Mouse (Mus musculus) liver, embryonic 13.5 days (tissue): Measurements from ENCODE around the gene Cox5b. TPM values are rescaled to one million over a fixed set of nuclear protein-coding genes. Genes with fewer than 3 reads are reported as not detected.

Experiments used
- ATAC-seq: fragments of 200-750 bp; cut with Nextera tagmentation; 2 replicates; pipeline ENCODE4 v1.8.0; 2017; ENCODE audit warnings: low read depth, mild to moderate bottlenecking, moderate number of reproducible peaks, moderate library complexity
- DNase-seq: peaks from one replicate; pipeline ENCODE4 v3.0.0; 2022
- H3K27ac ChIP-seq: fragments of 300-500 bp; sonication (generic); 2 replicates; pipeline ENCODE4 v1.5.1; 2015; ENCODE audit warnings: moderate library complexity, mild to moderate bottlenecking, inconsistent platforms
- H3K27me3 ChIP-seq: fragments of 300-500 bp; sonication (generic); 2 replicates; pipeline ENCODE4 v1.6.1; 2015; ENCODE audit warnings: mild to moderate bottlenecking, inconsistent platforms
- H3K36me3 ChIP-seq: fragments of 300-500 bp; sonication (generic); 2 replicates; pipeline ENCODE4 v1.6.1; 2015; ENCODE audit warnings: mild to moderate bottlenecking, inconsistent platforms
- H3K4me1 ChIP-seq: fragments of 300-500 bp; sonication (generic); replicated peaks from 2 replicates; pipeline ENCODE4 v1.6.1; 2015; ENCODE audit warnings: inconsistent platforms
- H3K4me2 ChIP-seq: fragments of 300-500 bp; sonication (generic); 2 replicates; pipeline ENCODE4 v1.6.1; 2015; ENCODE audit warnings: inconsistent platforms, mild to moderate bottlenecking, moderate library complexity
- H3K4me3 ChIP-seq: fragments of 300-500 bp; sonication (generic); replicated peaks from 2 replicates; pipeline ENCODE4 v1.5.1; 2015; ENCODE audit warnings: mild to moderate bottlenecking, inconsistent platforms
- H3K9ac ChIP-seq: fragments of 300-500 bp; sonication (generic); 2 replicates; pipeline ENCODE4 v1.6.1; 2015; ENCODE audit warnings: mild to moderate bottlenecking, inconsistent platforms
- H3K9me3 ChIP-seq: fragments of 300-500 bp; sonication (generic); replicated peaks from 2 replicates; pipeline ENCODE4 v1.6.1; 2016; ENCODE audit warnings: inconsistent platforms
- WGBS: fragments of 180-500 bp; shearing (Covaris S2); methylation state at CpG from one replicate; pipeline ENCODE4 v1.1.7; 2015; ENCODE audit not compliant: insufficient replicate concordance; 5-methylcytosine and 5-hydroxymethylcytosine counted together
- polyA plus RNA-seq: library from polyadenylated mRNA; unstranded; fragments of >200 nt; fragmentation: Nextera tagmentation; extraction: Ambion mirVana; gene quantifications from 2 replicates; pipeline ENCODE4 v1.2.1, GENCODE M21; 2015

Cox5b gene
- polyA plus RNA-seq = 499 and 526 TPM in 2 replicates

DNA sequence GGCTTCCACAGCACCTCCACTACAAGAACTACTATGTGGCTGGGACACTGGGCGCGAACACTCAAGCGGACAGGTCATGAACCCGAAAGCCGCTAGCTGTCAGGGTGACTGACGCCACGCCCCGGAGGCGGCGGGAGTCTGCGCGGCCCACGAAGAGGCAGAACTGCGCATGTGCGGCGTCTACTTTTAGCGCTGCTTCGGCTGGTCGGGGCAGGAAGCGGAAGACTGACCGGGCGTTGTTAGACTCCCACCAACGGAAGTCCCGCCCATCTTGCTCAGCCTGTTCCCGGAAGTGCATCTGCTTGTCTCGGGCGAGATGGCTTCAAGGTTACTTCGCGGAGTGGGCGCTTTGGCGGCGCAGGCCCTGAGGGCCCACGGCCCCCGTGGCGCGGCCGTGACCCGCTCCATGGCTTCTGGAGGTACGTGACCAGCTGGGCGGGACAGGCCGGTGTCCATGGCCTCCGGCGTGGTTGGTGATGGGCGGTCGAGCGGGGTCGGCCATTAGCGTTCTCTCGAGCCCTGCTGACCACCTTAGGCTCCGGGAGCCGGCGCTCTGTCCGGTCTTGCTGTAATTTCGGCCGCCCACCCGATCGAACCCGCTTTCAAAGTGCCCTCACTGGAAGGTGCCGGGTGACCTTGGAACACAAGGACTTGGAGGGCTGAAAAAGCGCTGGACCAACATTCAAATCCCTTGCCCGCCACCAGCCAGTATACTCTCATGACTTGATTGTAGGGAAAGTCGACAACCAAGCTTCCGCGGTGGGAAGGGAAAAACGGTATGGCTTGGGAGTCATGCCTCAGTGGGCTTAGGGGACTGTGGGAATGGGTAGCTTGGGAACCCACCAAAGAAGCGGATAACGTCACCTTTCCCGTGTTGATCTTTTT is at the start of gene Cox5b:
Gene Cox5b, plus strand, starts transcription at position 179 of the 885 bp plus-strand sequence.
- H3K9me3 ChIP-seq = no peaks in the 10 kb centered on the region
- H3K27me3 ChIP-seq = no peaks in the 10 kb centered on the region
- peak within 1 kb of the TSS; percentile 90 for H3K4me3 ChIP-seq
- H3K36me3 ChIP-seq = peaks cover 25% of the 10 kb centered on the region
- DNase-seq (peak; percentile 99), ATAC-seq (peak; percentile 95)
- under 1% methylated on average over 68 of the region's 68 CpGs for WGBS
- peak within 1 kb of the TSS; percentile 58 for H3K27ac ChIP-seq
- H3K4me1 ChIP-seq = peaks cover 18% of the 10 kb centered on the region
- peak within 1 kb of the TSS; percentile 85 for H3K4me2 ChIP-seq
- peak within 1 kb of the TSS; percentile 90 for H3K9ac ChIP-seq

DNA sequence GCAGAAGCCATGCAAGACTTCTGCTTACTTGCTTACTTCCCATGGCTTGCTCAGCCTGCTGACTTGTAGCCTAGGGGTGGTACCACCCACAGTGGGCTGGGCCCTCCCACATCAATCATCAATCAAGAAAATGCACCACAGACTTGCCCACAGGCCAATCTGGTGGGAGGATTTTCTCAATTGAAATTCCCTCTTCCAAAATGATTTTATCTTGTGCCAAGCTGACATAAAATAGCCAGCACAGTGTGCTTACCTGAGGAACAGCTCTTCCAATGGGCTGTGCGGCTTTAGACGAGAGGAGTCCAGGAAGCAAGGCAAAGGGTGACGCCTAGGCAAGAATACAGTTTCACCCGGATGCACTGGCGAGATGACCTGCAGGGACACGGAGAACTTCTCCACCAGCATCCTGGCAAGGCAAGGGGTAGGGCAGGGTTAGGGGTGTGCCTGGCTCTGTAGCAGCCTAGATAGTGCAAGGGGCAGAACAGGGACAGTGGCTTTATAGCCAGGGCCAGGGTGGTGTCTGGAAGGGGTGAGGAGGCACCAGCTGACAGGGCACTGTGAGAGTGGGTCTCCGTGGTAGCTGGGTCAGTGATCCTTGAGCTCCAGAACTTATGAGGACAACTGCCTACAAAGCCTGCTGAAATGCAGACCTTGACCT is 47.2 kb upstream of the Cox5b start:
- peaks cover 24% of the 10 kb centered on the region for H3K4me1 ChIP-seq
- peak; percentile 76 for ATAC-seq
- H3K27me3 ChIP-seq = peaks cover 6% of the 10 kb centered on the region; the same call in 1 of the 2 replicates
- H3K4me3 ChIP-seq = no peak overlapping the region
- WGBS = 64% methylated on average over 7 of the region's 7 CpGs
- DNase-seq = no peak
- H3K27ac ChIP-seq = no peak overlapping the region
- no peaks in the 10 kb centered on the region for H3K36me3 ChIP-seq
- H3K4me2 ChIP-seq = no peak overlapping the region
- H3K9me3 ChIP-seq = no peaks in the 10 kb centered on the region
- H3K9ac ChIP-seq = no peak overlapping the region

DNA sequence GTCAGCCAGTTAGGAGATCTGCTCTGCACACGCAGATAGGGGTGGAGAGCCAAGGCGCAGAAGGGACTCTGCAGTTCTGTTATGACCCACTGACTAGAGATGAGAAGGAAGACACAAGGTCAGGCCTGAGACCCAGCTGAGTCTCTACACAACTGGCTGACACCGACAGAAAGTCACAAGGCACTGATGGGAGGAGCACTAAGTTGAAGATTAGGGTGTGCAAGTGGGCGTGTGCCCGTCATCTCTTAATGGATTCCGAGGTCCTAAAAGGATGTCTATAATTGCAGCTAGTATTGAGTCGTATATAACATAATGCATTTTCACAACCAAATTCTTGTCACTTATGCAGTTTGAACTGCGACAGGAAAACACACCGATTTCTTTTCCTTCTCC is 46.6 kb upstream of the Cox5b start:
- 0 out of 2 replicates have a peak, but pooled peaks have one; percentile 31 for ATAC-seq
- Histone ChIP-seq H3K27ac (no peak overlapping the region), H3K4me1 (peaks cover 24% of the 10 kb centered on the region), H3K27me3 (peaks cover 6% of the 10 kb centered on the region; the same call in 1 of the 2 replicates), H3K36me3 (no peaks in the 10 kb centered on the region), H3K4me2 (no peak overlapping the region), H3K9ac (no peak overlapping the region), H3K9me3 (no peaks in the 10 kb centered on the region), H3K4me3 (no peak overlapping the region)
- no peak for DNase-seq
- 55% methylated on average over 9 of the region's 9 CpGs for WGBS

DNA sequence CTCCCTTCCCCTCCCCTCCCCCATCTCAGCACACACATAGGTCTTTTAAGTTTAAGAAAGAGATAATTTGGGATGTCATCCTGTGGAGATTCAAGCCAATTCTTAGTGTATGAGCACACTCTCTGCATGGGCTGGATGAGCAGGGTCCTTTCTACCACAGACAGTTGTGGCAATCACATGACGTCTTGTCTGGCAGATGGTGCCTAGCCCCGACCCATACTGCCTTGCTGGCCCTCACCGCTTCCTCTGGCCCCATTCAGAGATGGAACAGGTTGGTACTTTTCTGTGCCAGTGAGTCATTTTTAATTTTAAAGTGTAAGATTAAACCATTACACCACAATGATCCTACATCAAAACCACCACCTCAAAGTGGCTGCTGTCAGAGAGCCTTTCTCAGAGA is 45.0 kb upstream of the Cox5b start:
- no peak overlapping the region for H3K4me2 ChIP-seq
- peaks cover 16% of the 10 kb centered on the region for H3K4me1 ChIP-seq
- no peak for DNase-seq
- peaks cover 6% of the 10 kb centered on the region; the same call in 1 of the 2 replicates for H3K27me3 ChIP-seq
- H3K36me3 ChIP-seq = no peaks in the 10 kb centered on the region
- no peaks in the 10 kb centered on the region for H3K9me3 ChIP-seq
- no peak for ATAC-seq
- no peak overlapping the region for H3K27ac ChIP-seq
- no peak overlapping the region for H3K9ac ChIP-seq
- WGBS = 53% methylated on average over 3 of the region's 3 CpGs
- H3K4me3 ChIP-seq = no peak overlapping the region

DNA sequence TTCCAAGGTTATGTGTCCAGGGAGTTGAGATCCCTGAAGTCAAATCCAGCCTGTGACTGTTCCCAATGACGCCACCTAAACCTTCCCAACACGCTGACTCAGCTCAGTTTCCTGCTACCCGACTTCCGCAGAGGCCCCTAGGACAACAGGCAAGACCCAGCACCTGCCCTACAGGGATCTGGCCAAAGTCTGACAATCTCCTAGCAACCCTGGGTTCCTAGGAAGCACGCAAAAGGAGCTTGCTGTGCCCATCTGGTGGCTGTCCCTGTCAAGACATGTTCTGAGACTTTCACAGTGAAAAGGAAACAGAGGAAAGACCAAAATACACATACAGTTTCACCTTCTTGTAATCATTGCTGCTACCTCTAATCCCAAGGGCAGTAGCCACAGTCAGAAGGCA is 43.6 kb upstream of the Cox5b start:
- Histone ChIP-seq H3K4me1 (peaks cover 16% of the 10 kb centered on the region), H3K4me3 (no peak overlapping the region), H3K9ac (no peak overlapping the region), H3K27me3 (peaks cover 6% of the 10 kb centered on the region; the same call in 1 of the 2 replicates), H3K36me3 (no peaks in the 10 kb centered on the region), H3K27ac (no peak overlapping the region), H3K9me3 (no peaks in the 10 kb centered on the region), H3K4me2 (no peak overlapping the region)
- ATAC-seq = no peak
- DNase-seq = no peak
- 52% methylated on average over 5 of the region's 5 CpGs for WGBS

DNA sequence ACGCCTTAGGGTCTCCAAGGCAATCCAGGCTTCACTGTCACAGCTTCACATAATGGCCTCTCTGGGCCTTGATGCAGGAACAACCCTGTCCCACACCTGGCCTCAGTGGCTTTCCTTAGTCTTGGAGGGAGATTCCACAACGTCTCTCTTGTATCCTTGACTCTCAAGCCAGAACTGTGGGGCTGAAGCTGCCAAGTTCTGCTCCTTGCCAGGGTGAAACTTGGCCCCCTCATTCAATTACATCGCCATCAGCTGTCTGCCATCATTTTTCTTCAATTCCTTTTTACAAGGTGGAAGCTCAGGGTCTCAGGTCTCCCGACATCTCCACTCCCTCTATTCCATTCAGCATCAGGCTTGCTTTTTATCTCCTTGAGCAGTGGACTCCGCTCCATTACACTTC is 36.2 kb upstream of the Cox5b start:
- no peak overlapping the region for H3K27ac ChIP-seq
- H3K36me3 ChIP-seq = no peaks in the 10 kb centered on the region
- no peak overlapping the region for H3K4me2 ChIP-seq
- no peaks in the 10 kb centered on the region for H3K9me3 ChIP-seq
- DNase-seq (no peak), ATAC-seq (no peak)
- H3K4me1 ChIP-seq = peaks cover 32% of the 10 kb centered on the region
- H3K4me3 ChIP-seq = no peak overlapping the region
- no peaks in the 10 kb centered on the region for H3K27me3 ChIP-seq
- 75% methylated on average over 5 of the region's 5 CpGs for WGBS
- H3K9ac ChIP-seq = no peak overlapping the region

DNA sequence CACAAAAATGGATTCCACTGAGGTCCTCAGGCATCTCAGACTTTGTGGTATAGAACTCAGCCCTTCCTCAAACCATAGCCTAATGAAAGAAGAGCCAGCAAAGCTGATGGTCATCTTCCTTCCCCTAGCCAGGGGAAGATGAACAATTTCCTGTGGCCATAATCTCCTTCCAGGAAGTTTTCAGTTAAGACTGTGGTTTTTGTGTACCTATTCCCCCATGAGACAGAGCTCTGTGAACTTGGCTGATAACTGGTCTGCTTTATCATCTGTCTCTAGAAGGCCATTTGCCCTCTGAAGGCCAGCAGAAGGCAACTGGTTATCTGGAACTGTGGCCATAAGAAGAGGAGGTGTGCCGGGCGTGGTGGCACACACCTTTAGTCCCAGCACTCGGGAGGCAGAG is 35.0 kb upstream of the Cox5b start:
- H3K4me3 ChIP-seq = no peak overlapping the region
- no peak overlapping the region for H3K27ac ChIP-seq
- DNase-seq (no peak), ATAC-seq (peak; percentile 45; the same call in 1 of the 2 replicates)
- 11% methylated on average over 3 of the region's 3 CpGs for WGBS
- no peaks in the 10 kb centered on the region for H3K36me3 ChIP-seq
- no peaks in the 10 kb centered on the region for H3K27me3 ChIP-seq
- no peak overlapping the region for H3K9ac ChIP-seq
- H3K9me3 ChIP-seq = no peaks in the 10 kb centered on the region
- peaks cover 32% of the 10 kb centered on the region for H3K4me1 ChIP-seq
- H3K4me2 ChIP-seq = no peak overlapping the region

DNA sequence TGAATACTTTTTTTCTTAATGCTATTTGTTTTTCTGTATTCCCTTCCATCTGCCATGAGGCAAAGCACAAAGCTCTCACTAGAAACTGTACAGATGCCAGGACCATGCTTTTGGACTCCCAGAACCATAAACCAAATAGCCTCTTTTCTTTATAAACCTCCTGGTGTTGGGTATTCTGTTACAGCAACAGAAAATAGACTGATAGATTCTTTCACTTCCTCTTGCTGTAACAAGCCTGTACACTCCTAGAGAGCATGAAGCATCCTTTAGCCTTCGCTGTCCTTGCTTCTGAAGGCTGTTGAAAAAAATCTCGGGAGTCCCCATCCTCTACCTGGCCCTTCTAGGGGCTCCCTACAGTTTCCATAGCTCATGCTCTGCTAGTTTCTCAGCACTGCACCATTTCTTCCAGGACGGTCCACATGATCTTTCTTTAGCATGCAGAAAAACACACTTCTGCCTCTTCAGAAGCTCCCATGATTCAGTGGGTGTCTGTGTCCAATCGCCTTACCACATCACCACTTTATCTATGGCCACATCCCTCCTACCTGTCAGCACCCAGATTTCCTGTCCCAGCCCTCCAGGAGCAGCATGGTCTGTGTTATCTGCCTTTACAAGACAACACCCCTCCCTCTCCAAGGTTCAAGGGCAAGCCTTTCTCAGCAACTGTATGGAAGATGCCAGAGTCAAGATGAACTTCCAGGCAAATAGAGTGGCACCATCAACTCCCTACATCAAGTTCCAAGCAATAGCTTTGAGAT is 33.4 kb upstream of the Cox5b start:
- Histone ChIP-seq H3K27me3 (no peaks in the 10 kb centered on the region), H3K9me3 (no peaks in the 10 kb centered on the region), H3K4me3 (no peak overlapping the region), H3K4me1 (peaks cover 32% of the 10 kb centered on the region), H3K4me2 (no peak overlapping the region), H3K9ac (no peak overlapping the region), H3K36me3 (no peaks in the 10 kb centered on the region), H3K27ac (no peak overlapping the region)
- DNase-seq (peak; percentile 49), ATAC-seq (peak; percentile 79)
- WGBS = 45% methylated on average over 4 of the region's 4 CpGs

DNA sequence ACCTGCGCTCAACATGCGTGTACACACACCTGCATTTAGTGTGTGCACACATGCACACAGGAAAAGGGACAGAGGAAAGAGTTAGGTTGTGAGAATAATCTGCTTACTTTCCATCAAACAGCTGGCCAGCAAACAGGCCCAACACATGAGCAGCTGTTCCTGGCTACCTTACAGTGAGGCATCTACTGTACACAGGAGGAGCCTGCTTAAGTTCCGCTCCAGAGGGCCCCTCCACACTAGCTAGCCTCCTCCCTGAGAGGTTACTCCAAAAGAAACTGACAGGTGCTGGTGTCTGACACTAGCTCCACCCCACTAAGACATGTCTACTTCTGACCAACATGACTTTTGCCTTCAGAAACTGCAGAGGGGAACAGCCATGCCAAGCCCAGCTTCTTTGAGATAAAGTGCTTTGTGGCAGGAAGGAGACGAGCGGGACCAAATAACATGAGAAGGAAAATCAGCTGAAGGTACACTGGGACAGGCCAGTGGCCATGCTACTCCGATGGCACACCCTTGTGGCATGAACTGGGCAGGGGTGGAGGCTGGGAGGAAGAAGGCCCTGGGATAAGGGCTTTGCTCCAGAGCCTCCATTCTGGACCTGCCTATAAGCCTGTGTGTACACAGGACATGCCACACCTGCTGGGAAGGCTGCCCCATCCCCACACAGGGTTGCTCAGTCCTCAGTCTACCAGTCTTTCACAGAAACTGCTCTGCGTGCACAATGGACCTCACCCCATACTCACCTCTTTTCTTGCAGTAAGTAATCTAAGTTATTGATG is 32.4 kb upstream of the Cox5b start:
- Histone ChIP-seq H3K9me3 (no peaks in the 10 kb centered on the region), H3K27me3 (no peaks in the 10 kb centered on the region), H3K4me3 (no peak overlapping the region), H3K4me1 (peaks cover 32% of the 10 kb centered on the region), H3K4me2 (no peak overlapping the region), H3K9ac (no peak overlapping the region), H3K27ac (peak overlapping the region; percentile 5; the same call in 1 of the 2 replicates), H3K36me3 (no peaks in the 10 kb centered on the region)
- DNase-seq (no peak), ATAC-seq (no peak)
- WGBS = 52% methylated on average over 7 of the region's 7 CpGs

DNA sequence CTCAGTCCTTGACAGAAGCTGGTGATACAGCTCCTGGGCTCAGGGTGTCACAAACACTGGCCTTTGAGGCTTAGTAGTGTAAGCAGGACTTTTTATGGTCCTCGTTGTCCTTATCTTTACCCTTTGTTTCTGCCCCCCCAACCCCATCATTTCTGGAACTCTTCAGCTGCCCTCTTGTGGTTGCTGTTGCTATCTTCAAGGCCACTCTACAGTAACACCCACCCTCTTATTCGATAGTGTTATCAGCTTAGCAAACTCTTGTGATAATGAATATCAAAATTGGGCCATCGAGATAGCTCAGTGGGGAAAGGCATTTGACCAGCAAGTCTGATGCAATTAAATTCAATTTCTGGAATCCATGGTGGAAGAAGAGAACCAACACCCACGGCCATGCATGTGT is 26.8 kb upstream of the Cox5b start:
- no peak overlapping the region for H3K4me3 ChIP-seq
- DNase-seq (no peak), ATAC-seq (peak; percentile 65)
- no peaks in the 10 kb centered on the region for H3K27me3 ChIP-seq
- no peaks in the 10 kb centered on the region for H3K36me3 ChIP-seq
- no peak overlapping the region for H3K4me2 ChIP-seq
- H3K27ac ChIP-seq = no peak overlapping the region
- H3K9ac ChIP-seq = no peak overlapping the region
- WGBS = 28% methylated on average over 4 of the region's 4 CpGs
- peaks cover 18% of the 10 kb centered on the region for H3K4me1 ChIP-seq
- H3K9me3 ChIP-seq = no peaks in the 10 kb centered on the region
